Comparison of ENCODE assay signal across 8 mouse cellular contexts in genomic region chr3:108839647-108839999, GRCm38 (mm10). TPM values are rescaled to one million over a fixed set of nuclear protein-coding genes. Genes with fewer than 3 reads are reported as not detected.
A peak's percentile ranks its signal among the peaks of the same experiment; 100 is the strongest.
DNase-seq lines count a peak whose midpoint lies in the region; ATAC-seq and TF ChIP-seq lines count a peak whose summit lies in the region.

No protein-coding gene starts in this region.

- H3K4me1 ChIP-seq in kidney, adult 2 months (ENCODE audit: control insufficient read depth, insufficient read depth, low read length) = peaks cover 15% of the 10 kb centered on the region
- H3K4me1 ChIP-seq in hindbrain, embryonic 11.5 days (replicated peaks; ENCODE audit: control insufficient read depth, insufficient read depth, low read length) = no peaks in the 10 kb centered on the region
- H3K4me1 ChIP-seq in midbrain, embryonic 13.5 days (replicated peaks) = peaks cover 18% of the 10 kb centered on the region; the same call in 1 of the 2 replicates

- H3K9ac ChIP-seq in hindbrain, embryonic 11.5 days (ENCODE audit: low read depth, low read length) = peak overlapping the region; percentile 71
- H3K9ac ChIP-seq in midbrain, embryonic 13.5 days (replicated peaks) = peak overlapping the region; percentile 72

- TF ChIP-seq POLR2A in kidney, adult 2 months (IDR thresholded peaks at IDR 0.05; ENCODE audit: low read depth, low read length) = no peak

- H3K4me2 ChIP-seq in hindbrain, embryonic 11.5 days (replicated peaks; ENCODE audit: low read depth, low read length) = peak overlapping the region; percentile 71
- H3K4me2 ChIP-seq in midbrain, embryonic 13.5 days (replicated peaks) = peak overlapping the region; percentile 73

- no peaks in the 10 kb centered on the region for H3K9me3 ChIP-seq in hindbrain, embryonic 11.5 days (ENCODE audit: control insufficient read depth, low read length)
- no peaks in the 10 kb centered on the region for H3K9me3 ChIP-seq in midbrain, embryonic 13.5 days

- WGBS in kidney, adult 2 months = under 1% methylated on average over 8 of the region's 8 CpGs
- WGBS in hindbrain, embryonic 11.5 days = 15% methylated on average over 8 of the region's 8 CpGs
- 12% methylated on average over 8 of the region's 8 CpGs for WGBS in midbrain, embryonic 13.5 days

- peak overlapping the region; percentile 42 for H3K27ac ChIP-seq in kidney, adult 2 months (ENCODE audit: insufficient read depth, low read depth, low read length)
- H3K27ac ChIP-seq in hindbrain, embryonic 11.5 days (ENCODE audit: low read depth, low read length) = peak overlapping the region; percentile 42; the same call in 1 of the 2 replicates
- peak overlapping the region; percentile 36; the same call in 1 of the 2 replicates for H3K27ac ChIP-seq in midbrain, embryonic 13.5 days

- H3K4me3 ChIP-seq in kidney, adult 2 months (ENCODE audit: insufficient read depth, low read depth, low read length) = peak overlapping the region; percentile 91
- peak overlapping the region; percentile 76 for H3K4me3 ChIP-seq in hindbrain, embryonic 11.5 days (ENCODE audit: low read depth, low read length)
- peak overlapping the region; percentile 73 for H3K4me3 ChIP-seq in midbrain, embryonic 13.5 days (replicated peaks)

- no peaks in the 10 kb centered on the region for H3K36me3 ChIP-seq in kidney, adult 2 months (ENCODE audit: control insufficient read depth, insufficient read depth, low read length)
- no peaks in the 10 kb centered on the region for H3K36me3 ChIP-seq in hindbrain, embryonic 11.5 days (ENCODE audit: control insufficient read depth, insufficient read depth, low read length)
- H3K36me3 ChIP-seq in midbrain, embryonic 13.5 days = no peaks in the 10 kb centered on the region

- DNase-seq in kidney, adult 2 months = no peak
- DNase-seq in kidney, postnatal 25 days = no peak
- DNase-seq in hindbrain, embryonic 11.5 days (ENCODE audit: low spot score) = no peak
- DNase-seq in cerebellum, adult 11 months = no peak
- no peak for DNase-seq in cerebellum, postnatal 14 days
- no peak for DNase-seq in Muller cell, postnatal 12 days (ENCODE audit: inconsistent ontology term)

- TF ChIP-seq CTCF in kidney, adult 2 months (conservative IDR thresholded peaks at IDR 0.05; ENCODE audit: insufficient read depth, insufficient read length, low read depth, low read length) = no peak

- no peaks in the 10 kb centered on the region for H3K27me3 ChIP-seq in kidney, adult 2 months (replicated peaks; ENCODE audit: control insufficient read depth, insufficient read depth, low read length)
- H3K27me3 ChIP-seq in hindbrain, embryonic 11.5 days (ENCODE audit: control insufficient read depth, insufficient read depth, low read length) = no peaks in the 10 kb centered on the region
- no peaks in the 10 kb centered on the region for H3K27me3 ChIP-seq in midbrain, embryonic 13.5 days

- peak; percentile 31 for ATAC-seq in activated CD4-positive, CD25-positive, alpha-beta regulatory T cell, adult 4 months
- peak; percentile 2; the same call in 1 of the 2 replicates for ATAC-seq in hindbrain, embryonic 11.5 days (ENCODE audit: low FRiP score)
- ATAC-seq in midbrain, embryonic 13.5 days = no peak

RNA-seq across cellular contexts. Expression of gene Stxbp3, which starts 0.7 kb away (rescaled TPM):
- polyA plus RNA-seq in kidney, adult 2 months (2012; rRNA removed) = 10.5 and 14.4 TPM in 2 replicates
- polyA plus RNA-seq in activated CD4-positive, CD25-positive, alpha-beta regulatory T cell, adult 4 months (2017; shearing (Covaris generic)) = 10 to 100 TPM; 58.1 to 69.1 TPM
- polyA plus RNA-seq in hindbrain, embryonic 11.5 days (2014; fragmentation: Nextera tagmentation; extraction: Ambion mirVana) = 23.2 and 28.1 TPM in 2 replicates
- 16.0 and 16.1 TPM in 2 replicates for polyA plus RNA-seq in midbrain, embryonic 13.5 days (2015; fragmentation: Nextera tagmentation; extraction: Ambion mirVana)

RNA-seq across cellular contexts. Expression of gene Fndc7, which starts 50.2 kb away (rescaled TPM):
- 0.23 and 0.25 TPM in 2 replicates for polyA plus RNA-seq in kidney, adult 2 months (2012; rRNA removed)
- polyA plus RNA-seq in activated CD4-positive, CD25-positive, alpha-beta regulatory T cell, adult 4 months (2017; shearing (Covaris generic)) = under 1 TPM; 0.11 to 0.21 TPM
- polyA plus RNA-seq in hindbrain, embryonic 11.5 days (2014; fragmentation: Nextera tagmentation; extraction: Ambion mirVana) = 0.28 TPM in 1 of 2 replicates, not detected in the other
- polyA plus RNA-seq in midbrain, embryonic 13.5 days (2015; fragmentation: Nextera tagmentation; extraction: Ambion mirVana) = not detected in 2 replicates
